Mouse (Mus musculus) gastrocnemius, adult 2 months (tissue): ENCODE measurements around the gene Sf1. TPM values are rescaled to one million over a fixed set of nuclear protein-coding genes. Genes with fewer than 3 reads are reported as not detected.

Experiments used
- DNase-seq: peaks from one replicate; pipeline ENCODE4 v3.0.0; 2022
- H3K27ac ChIP-seq: fragments of 200-600 bp; 2 replicates; pipeline ENCODE4 v1.8.1; 2022; ENCODE audit warnings: mild to moderate bottlenecking
- H3K4me3 ChIP-seq: fragments of 200-600 bp; 2 replicates; pipeline ENCODE4 v1.8.1; 2022; ENCODE audit warnings: mild to moderate bottlenecking, moderate library complexity
- CTCF ChIP-seq: fragments of 200-600 bp; IDR thresholded peaks from 2 replicates; pipeline ENCODE4 v1.8.1; 2022; ENCODE audit warnings: antibody characterized with exemption, mild to moderate bottlenecking, moderate library complexity
- intact Hi-C: fragments of 180-260 bp; cut with DNase I; formaldehyde crosslinking; loops from one replicate; pipeline ENCODE4 v1.15.1; 2025
- microRNA-seq: library from miRNA; unstranded; fragments of <30 nt; microRNA quantifications from one replicate; pipeline ENCODE4 v1.2.0, GENCODE M21; 2021
- total RNA-seq, 2 experiments: library from RNA; stranded (reverse); gene quantifications; 2 replicates each; pipeline ENCODE4 v1.2.3; 2021

Sf1 gene
- total RNA-seq, 2 experiments from 2014 or later, result 95.2 to 98.6 TPM

DNA sequence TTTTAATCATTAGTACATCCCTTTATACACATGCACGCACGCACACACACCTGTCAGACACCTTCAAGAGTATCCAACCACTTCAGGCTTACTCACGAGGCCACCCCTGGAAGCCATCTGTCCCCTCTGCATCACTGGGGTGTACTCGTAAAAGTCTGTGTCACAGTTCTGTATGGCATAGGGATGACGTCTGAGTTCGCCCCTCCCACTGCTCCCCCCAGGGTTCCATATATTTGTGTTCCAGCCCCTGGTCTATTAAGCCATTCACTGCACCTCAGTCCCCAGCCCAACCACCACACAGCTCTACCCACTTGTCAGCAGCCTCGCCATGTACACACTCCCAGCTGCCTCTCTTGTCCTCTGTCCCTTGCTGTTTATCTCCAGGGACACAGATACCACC lies 58.5 kb downstream of the Sf1 start:
- intact Hi-C loops, result no loop called here
- H3K27ac ChIP-seq, result no peak overlapping the region
- no peak for TF ChIP-seq CTCF
- DNase-seq, result no peak
- no peak overlapping the region for H3K4me3 ChIP-seq

DNA sequence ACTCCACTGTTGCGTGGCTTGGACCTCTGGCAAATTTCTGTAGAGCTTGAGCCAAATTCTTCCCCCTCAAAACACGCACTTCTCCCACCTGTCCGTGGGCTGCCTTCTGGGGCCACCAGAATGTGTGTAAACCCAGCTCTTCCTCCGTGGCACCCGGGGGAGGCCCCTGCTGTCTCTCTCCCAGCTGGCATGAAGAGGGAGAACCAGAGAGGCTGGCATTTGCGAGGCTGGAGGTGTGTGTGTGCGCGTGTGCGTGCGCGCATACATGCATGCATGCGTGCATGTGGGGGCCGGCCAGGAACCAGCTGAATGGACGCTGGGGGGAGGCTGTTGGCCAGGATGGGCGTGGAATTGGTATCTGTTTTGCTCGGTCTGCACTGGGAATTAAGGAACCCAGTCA lies 59.8 kb downstream of the Sf1 start:
- no peak overlapping the region for H3K27ac ChIP-seq
- intact Hi-C loops, result no loop called here
- no peak overlapping the region for H3K4me3 ChIP-seq
- DNase-seq, result no peak
- TF ChIP-seq CTCF, result no peak

DNA sequence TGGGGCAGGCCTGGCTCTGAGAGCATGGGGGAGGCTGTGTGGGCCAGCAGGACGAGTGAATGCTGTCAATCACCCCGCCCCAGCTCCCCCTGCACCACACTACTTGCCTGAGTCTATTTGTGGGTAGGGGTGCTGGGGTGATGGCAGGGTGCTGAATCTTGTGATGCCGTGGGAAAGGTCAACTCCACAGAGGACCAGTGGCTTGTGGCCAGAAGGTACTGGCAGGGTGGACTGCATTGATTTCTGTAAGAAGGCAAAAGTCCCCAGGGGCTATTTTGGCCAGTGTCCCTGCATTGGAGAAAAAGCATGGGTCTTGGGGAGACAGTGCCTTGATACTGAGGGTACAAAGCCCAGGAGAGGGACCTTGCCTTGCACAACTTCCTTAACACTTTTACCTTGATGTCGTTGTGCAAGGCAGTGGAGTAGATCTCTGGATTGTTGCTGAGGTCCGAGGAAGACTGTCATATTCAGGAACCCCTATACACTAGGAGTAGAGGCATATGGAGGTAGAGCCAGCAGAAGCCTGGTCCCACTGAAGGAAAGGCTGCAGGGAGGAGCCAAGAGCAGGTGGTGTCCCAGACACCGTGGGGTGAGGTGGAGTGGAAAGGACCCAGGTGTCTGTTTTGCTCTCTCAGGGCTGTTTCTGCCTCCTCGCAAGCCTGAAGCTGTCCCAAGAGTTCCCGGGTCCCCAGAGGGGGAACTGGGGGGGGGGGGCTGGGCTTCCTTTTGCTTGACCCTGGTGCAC lies 60.8 kb downstream of the Sf1 start:
- no peak overlapping the region for H3K4me3 ChIP-seq
- H3K27ac ChIP-seq, result no peak overlapping the region
- intact Hi-C loops, result no loop called here
- DNase-seq, result no peak
- TF ChIP-seq CTCF, result no peak

DNA sequence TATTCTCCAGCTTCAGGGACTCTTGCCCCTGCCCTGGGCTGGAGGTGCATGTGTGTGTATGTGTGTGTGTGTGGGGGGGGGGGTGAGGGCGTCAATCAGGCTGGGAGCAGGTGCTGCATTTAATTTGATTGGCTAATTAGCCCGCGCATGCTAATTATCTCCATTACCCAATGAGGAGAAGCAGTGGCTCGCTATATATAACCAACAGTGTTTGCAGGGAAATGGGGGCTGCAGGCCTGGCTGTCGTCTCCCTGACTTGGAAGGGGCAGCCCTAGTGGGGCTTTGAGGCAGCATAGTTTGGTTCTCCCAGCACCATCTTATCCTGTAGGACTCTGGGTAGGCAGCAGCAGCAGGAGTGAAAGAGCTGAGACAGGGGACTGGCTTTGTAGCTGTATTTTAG lies 62.1 kb downstream of the Sf1 start:
- no peak for DNase-seq
- intact Hi-C loops, result no loop called here
- Histone ChIP-seq H3K27ac (no peak overlapping the region), H3K4me3 (no peak overlapping the region)
- TF ChIP-seq CTCF, result no peak

DNA sequence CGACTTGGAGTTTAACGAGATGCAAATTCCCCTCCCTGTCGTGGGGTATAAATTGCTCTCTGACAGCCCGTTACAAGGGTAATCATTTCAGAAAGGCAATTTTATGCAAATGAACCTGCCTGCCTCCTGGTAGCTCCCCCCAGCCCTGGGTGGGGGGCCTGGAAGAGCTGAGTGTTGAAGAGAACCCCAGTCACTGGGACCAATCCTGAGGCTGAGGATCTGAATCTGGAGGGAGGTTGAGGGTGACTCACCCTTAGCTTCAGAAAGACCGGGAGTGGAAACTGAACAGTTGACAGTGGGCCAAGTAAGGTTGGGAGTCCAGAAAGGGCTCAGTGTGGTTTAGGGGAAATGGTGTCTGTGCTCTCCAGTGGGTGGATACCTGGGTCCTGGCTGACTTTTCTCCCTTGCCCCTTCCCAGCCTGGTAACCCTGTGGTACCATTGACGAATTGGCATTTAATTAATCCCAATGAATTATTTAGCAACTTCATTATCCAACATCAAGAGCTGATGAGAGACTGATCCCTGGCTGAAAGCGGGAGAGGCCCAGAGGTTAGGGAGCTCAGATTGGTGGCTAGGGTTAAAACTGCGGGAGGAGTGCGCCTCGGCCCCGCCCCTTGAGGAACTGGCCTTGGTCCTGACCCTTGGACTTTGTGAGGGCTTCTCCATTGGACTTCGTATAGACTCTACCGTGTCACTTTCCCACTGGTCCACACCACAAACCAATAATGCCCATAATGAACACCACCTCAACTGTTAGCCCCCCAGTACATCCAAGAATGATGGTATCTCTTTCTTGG lies 63.4 kb downstream of the Sf1 start:
- intact Hi-C loops, result no loop called here
- Histone ChIP-seq H3K4me3 (no peak overlapping the region), H3K27ac (no peak overlapping the region)
- TF ChIP-seq CTCF, result no peak
- DNase-seq, result no peak

Small RNA genes lying within 50 kb of the gene (microRNA-seq; reads per million reads assigned to microRNA genes)
- not detected for gene Mir6989

Other genes with a start within 250 kb of the Sf1 start
- 1 to 10 TPM; 9.2 to 9.3 TPM for gene Sac3d1, start 245.0 kb upstream of the Sf1 start, total RNA-seq
- gene Snx15, start 235.4 kb upstream of the Sf1 start, total RNA-seq, result 10 to 100 TPM in 1 of 2 experiments, 1 to 10 TPM in 1; 9.0 to 10.0 TPM
- under 1 TPM; 0.23 to 0.75 TPM for gene Batf2, start 222.7 kb upstream of the Sf1 start, total RNA-seq
- gene Arl2, start 222.1 kb upstream of the Sf1 start, total RNA-seq, result 10 to 100 TPM; 57.5 to 70.8 TPM
- gene Majin, start 179.3 kb upstream of the Sf1 start, total RNA-seq, result not detected
- gene Gpha2, start 137.3 kb upstream of the Sf1 start, total RNA-seq, result not detected
- gene Ppp2r5b, start 127.8 kb upstream of the Sf1 start, total RNA-seq, result 10 to 100 TPM; 35.6 to 37.7 TPM
- gene Atg2a, start 122.0 kb upstream of the Sf1 start, total RNA-seq, result 10 to 100 TPM; 18.4 to 19.0 TPM
- gene Ehd1, start 87.0 kb upstream of the Sf1 start, total RNA-seq, result 10 to 100 TPM; 28.4 to 32.3 TPM
- gene Cdc42bpg, start 57.2 kb upstream of the Sf1 start, total RNA-seq, result 1 to 10 TPM; 6.0 to 6.4 TPM
- 1 to 10 TPM; 7.0 to 7.8 TPM for gene Men1, start 28.7 kb upstream of the Sf1 start, total RNA-seq
- gene Map4k2, start 22.6 kb upstream of the Sf1 start, total RNA-seq, result 10 to 100 TPM; 13.1 to 14.2 TPM
- gene Pygm, start 20.7 kb downstream of the Sf1 start, total RNA-seq, result over 10,000 TPM in 1 of 2 experiments, 1,000 to 10,000 TPM in 1; 6,181 to 10,031 TPM
- 10 to 100 TPM; 14.9 to 24.6 TPM for gene Rasgrp2, start 35.6 kb downstream of the Sf1 start, total RNA-seq
- gene Nrxn2, start 55.0 kb downstream of the Sf1 start, total RNA-seq, result 1 to 10 TPM in 1 of 2 experiments, under 1 TPM in 1; 0.77 to 2.0 TPM
- gene Slc22a12, start 179.3 kb downstream of the Sf1 start, total RNA-seq, result not detected